Mouse (Mus musculus): Measurements from ENCODE around the gene Gm20388. TPM values are rescaled to one million over a fixed set of nuclear protein-coding genes. Genes with fewer than 3 reads are reported as not detected.
"Not testable (repeated sequence)": the region's sequence is repeated elsewhere in the genome, so short reads cannot be mapped to it uniquely, and the experiment has no call there.

Gm20388 gene
- total and polyA plus RNA-seq, 3 experiments: 0.02 to 0.05 TPM; not detected in 1

GRCm38 (mm10) chr8:124171557-124172528, 4261.2 kb downstream of the Gm20388 start:
- Histone ChIP-seq H3K4me1 (ENCODE audit: insufficient read depth, low read depth, low read length) (no peaks in the 10 kb centered on the region), H3K27me3 (ENCODE audit: insufficient read depth, low read length) (no peaks in the 10 kb centered on the region), H3K4me3 (ENCODE audit: low read depth, low read length) (no peak overlapping the region), H3K9me3 (replicated peaks) (peaks cover 32% of the 10 kb centered on the region), H3K36me3 (replicated peaks) (no peaks in the 10 kb centered on the region)
- no peak for ATAC-seq (ENCODE audit: extremely low read depth, insufficient number of reproducible peaks, low FRiP score, poor library complexity, severe bottlenecking)
- TF ChIP-seq CTCF (IDR thresholded peaks at IDR 0.05; ENCODE audit: low read depth, low read length): no peak
- no peak for TF ChIP-seq POLR2AphosphoS5 (IDR thresholded peaks at IDR 0.05; ENCODE audit: insufficient replicate concordance, low read depth, low read length)
- no peak for TF ChIP-seq GATA2 (IDR thresholded peaks at IDR 0.05; ENCODE audit: borderline replicate concordance, low read depth, low read length)
- no peak for TF ChIP-seq GATA1 (IDR thresholded peaks at IDR 0.05; ENCODE audit: borderline replicate concordance, low read length)
- no peak for DNase-seq (ENCODE audit: low spot score)

DNA sequence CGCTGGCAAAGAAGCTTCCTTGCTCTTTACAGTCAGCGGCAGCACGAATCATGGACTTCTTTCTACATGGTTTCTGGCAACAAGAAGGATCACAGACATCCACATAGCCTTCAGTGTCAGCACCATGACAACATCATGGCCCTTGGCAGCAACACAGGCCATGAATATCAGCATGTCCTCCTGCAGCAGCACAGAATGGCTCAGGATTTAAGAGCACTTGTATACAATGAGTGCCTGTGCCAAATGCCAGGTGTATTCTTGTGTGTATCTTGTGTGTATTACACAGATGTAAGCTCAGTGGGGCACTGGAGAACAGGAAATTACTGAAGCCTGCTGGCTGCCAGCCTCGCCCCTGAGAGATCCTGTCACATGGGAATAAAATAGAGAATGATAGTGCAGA, 4263.0 kb downstream of the Gm20388 start:
- Histone ChIP-seq H3K9me3 (replicated peaks) (peaks cover 40% of the 10 kb centered on the region), H3K4me3 (ENCODE audit: low read depth, low read length) (no peak overlapping the region), H3K36me3 (replicated peaks) (no peaks in the 10 kb centered on the region), H3K4me1 (ENCODE audit: insufficient read depth, low read depth, low read length) (no peaks in the 10 kb centered on the region), H3K27me3 (ENCODE audit: insufficient read depth, low read length) (no peaks in the 10 kb centered on the region)
- DNase-seq (ENCODE audit: low spot score) (no peak), ATAC-seq (ENCODE audit: extremely low read depth, insufficient number of reproducible peaks, low FRiP score, poor library complexity, severe bottlenecking) (no peak)
- TF ChIP-seq GATA1 (IDR thresholded peaks at IDR 0.05; ENCODE audit: borderline replicate concordance, low read length) (no peak), POLR2AphosphoS5 (IDR thresholded peaks at IDR 0.05; ENCODE audit: insufficient replicate concordance, low read depth, low read length) (no peak), CTCF (IDR thresholded peaks at IDR 0.05; ENCODE audit: low read depth, low read length) (no peak), GATA2 (IDR thresholded peaks at IDR 0.05; ENCODE audit: borderline replicate concordance, low read depth, low read length) (no peak)

DNA sequence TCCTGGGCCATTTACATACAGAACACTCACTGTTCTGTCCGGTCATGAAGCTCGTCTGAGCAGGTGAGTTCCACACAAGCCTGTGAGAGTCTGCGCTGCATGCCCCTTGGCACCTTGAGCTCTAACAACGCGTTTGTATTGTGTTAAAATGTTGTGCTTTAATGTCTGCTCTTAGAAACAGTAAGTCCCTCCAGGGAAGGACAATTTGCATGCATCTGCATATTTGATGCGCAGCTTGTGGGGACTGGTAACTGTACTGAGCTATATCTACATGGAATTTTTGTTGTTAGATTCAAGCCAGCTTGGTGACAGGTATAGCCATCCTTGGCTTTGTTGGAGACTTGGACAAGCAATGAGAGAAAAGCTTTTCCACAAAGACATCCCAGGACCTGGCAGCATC, 4265.5 kb downstream of the Gm20388 start:
- TF ChIP-seq GATA2 (IDR thresholded peaks at IDR 0.05; ENCODE audit: borderline replicate concordance, low read depth, low read length) (no peak), CTCF (IDR thresholded peaks at IDR 0.05; ENCODE audit: low read depth, low read length) (no peak), POLR2AphosphoS5 (IDR thresholded peaks at IDR 0.05; ENCODE audit: insufficient replicate concordance, low read depth, low read length) (no peak), GATA1 (IDR thresholded peaks at IDR 0.05; ENCODE audit: borderline replicate concordance, low read length) (no peak), TAL1 (conservative IDR thresholded peaks at IDR 0.05; ENCODE audit: low read depth, low read length) (no peak)
- DNase-seq (ENCODE audit: low spot score): no peak
- Histone ChIP-seq H3K4me1 (ENCODE audit: insufficient read depth, low read depth, low read length) (no peaks in the 10 kb centered on the region), H3K36me3 (replicated peaks) (no peaks in the 10 kb centered on the region), H3K4me3 (ENCODE audit: low read depth, low read length) (no peak overlapping the region), H3K27me3 (ENCODE audit: insufficient read depth, low read length) (no peaks in the 10 kb centered on the region), H3K9me3 (replicated peaks) (peaks cover 32% of the 10 kb centered on the region)
- no peak for ATAC-seq (ENCODE audit: extremely low read depth, insufficient number of reproducible peaks, low FRiP score, poor library complexity, severe bottlenecking)

GRCm38 (mm10) chr8:124177092-124177491, 4266.5 kb downstream of the Gm20388 start:
- not testable (repeated sequence) for H3K27me3 ChIP-seq (ENCODE audit: insufficient read depth, low read length); DNase-seq (ENCODE audit: low spot score); H3K4me3 ChIP-seq (ENCODE audit: low read depth, low read length); ATAC-seq (ENCODE audit: extremely low read depth, insufficient number of reproducible peaks, low FRiP score, poor library complexity, severe bottlenecking); H3K4me1 ChIP-seq (ENCODE audit: insufficient read depth, low read depth, low read length); H3K36me3 ChIP-seq (replicated peaks)
- H3K9me3 ChIP-seq (replicated peaks): peaks cover 34% of the 10 kb centered on the region

DNA sequence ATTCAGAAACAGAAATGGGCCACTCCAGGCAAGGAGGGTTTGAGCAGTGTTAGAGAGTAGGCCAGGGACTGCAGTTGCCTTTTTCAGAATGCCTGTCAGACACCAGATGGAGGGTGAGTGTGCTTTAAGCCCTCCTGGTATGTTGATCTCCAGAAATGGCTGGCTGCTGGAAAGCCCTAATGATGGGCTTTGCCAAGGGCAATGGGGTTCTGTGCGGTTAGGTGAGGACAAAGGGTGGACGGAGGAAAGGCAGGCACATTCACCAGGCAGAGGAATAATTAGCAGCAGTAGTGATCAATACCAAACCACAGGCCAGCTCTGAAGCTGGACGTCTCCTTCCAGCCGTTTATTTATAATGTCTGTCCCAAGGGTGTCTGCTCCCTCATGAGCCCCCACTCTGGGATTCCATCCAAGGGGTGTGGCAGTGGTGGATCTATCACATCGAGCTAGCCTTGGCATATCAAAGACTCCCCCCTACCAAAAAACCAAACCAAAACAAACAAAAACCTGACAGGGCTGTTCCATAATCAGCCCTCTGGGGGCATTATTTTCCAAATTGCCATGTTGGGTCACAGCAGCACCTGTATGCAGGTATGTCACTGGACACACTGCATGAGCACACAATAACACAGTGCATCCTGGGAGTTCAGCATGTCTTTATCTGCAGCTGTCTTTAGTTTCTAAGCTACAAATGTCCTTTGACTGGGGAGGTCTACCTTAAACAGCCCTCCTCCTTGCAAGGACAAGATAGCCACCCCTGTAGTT, 4270.2 kb downstream of the Gm20388 start:
- no peak for ATAC-seq (ENCODE audit: extremely low read depth, insufficient number of reproducible peaks, low FRiP score, poor library complexity, severe bottlenecking)
- Histone ChIP-seq H3K9me3 (replicated peaks) (peaks cover 33% of the 10 kb centered on the region), H3K4me1 (ENCODE audit: insufficient read depth, low read depth, low read length) (no peaks in the 10 kb centered on the region), H3K4me3 (ENCODE audit: low read depth, low read length) (no peak overlapping the region), H3K36me3 (replicated peaks) (no peaks in the 10 kb centered on the region), H3K27me3 (ENCODE audit: insufficient read depth, low read length) (no peaks in the 10 kb centered on the region)
- no peak for DNase-seq (ENCODE audit: low spot score)
- TF ChIP-seq POLR2AphosphoS5 (IDR thresholded peaks at IDR 0.05; ENCODE audit: insufficient replicate concordance, low read depth, low read length): no peak

GRCm38 (mm10) chr8:124181751-124182150, 4271.1 kb downstream of the Gm20388 start:
- DNase-seq (ENCODE audit: low spot score) (no peak), ATAC-seq (ENCODE audit: extremely low read depth, insufficient number of reproducible peaks, low FRiP score, poor library complexity, severe bottlenecking) (no peak)
- Histone ChIP-seq H3K27me3 (ENCODE audit: insufficient read depth, low read length) (no peaks in the 10 kb centered on the region), H3K36me3 (replicated peaks) (no peaks in the 10 kb centered on the region), H3K4me3 (ENCODE audit: low read depth, low read length) (no peak overlapping the region), H3K9me3 (replicated peaks) (peaks cover 30% of the 10 kb centered on the region), H3K4me1 (ENCODE audit: insufficient read depth, low read depth, low read length) (no peaks in the 10 kb centered on the region)
- TF ChIP-seq GATA2 (IDR thresholded peaks at IDR 0.05; ENCODE audit: borderline replicate concordance, low read depth, low read length): no peak

Data from G1E (cell line).